Mouse (Mus musculus) ES-Bruce4 (cell line): ENCODE data around the gene Nkx2-3. TPM values are rescaled to one million over a fixed set of nuclear protein-coding genes. Genes with fewer than 3 reads are reported as not detected.

Experiments
- H3K27ac ChIP-seq: 2 replicates; pipeline ENCODE4 v1.5.1; 2012; ENCODE audit warnings: low read length, inconsistent platforms; ENCODE audit not compliant: insufficient read depth
- H3K27me3 ChIP-seq: 2 replicates; pipeline ENCODE4 v1.6.1; 2012; ENCODE audit warnings: mild to moderate bottlenecking, low read length, inconsistent platforms; ENCODE audit not compliant: control insufficient read depth, poor library complexity, insufficient read depth, severe bottlenecking
- H3K36me3 ChIP-seq: 2 replicates; pipeline ENCODE4 v1.6.1; 2012; ENCODE audit warnings: inconsistent platforms, mild to moderate bottlenecking, low read length, moderate library complexity; ENCODE audit not compliant: control insufficient read depth, poor library complexity, insufficient read depth, severe bottlenecking
- H3K4me1 ChIP-seq: one replicate; pipeline ENCODE4 v1.8.1; 2011; ENCODE audit warnings: low read length; ENCODE audit not compliant: control insufficient read depth, insufficient read depth
- H3K4me3 ChIP-seq: 2 replicates; pipeline ENCODE4 v1.5.1; 2011; ENCODE audit warnings: low read depth, mild to moderate bottlenecking, low read length
- H3K9ac ChIP-seq: 2 replicates; pipeline ENCODE4 v1.6.1; 2012; ENCODE audit warnings: low read depth, mild to moderate bottlenecking, inconsistent platforms; ENCODE audit not compliant: poor library complexity, severe bottlenecking
- H3K9me3 ChIP-seq: replicated peaks from 2 replicates; pipeline ENCODE4 v1.6.1; 2012; ENCODE audit warnings: mild to moderate bottlenecking, low read length, inconsistent platforms; ENCODE audit not compliant: control insufficient read depth, poor library complexity, insufficient read depth, severe bottlenecking
- CTCF ChIP-seq: IDR thresholded peaks from one replicate; pipeline ENCODE4 v1.8.1; 2011; ENCODE audit warnings: low read depth, low read length
- EP300 ChIP-seq: IDR thresholded peaks from 2 replicates; pipeline ENCODE4 v1.6.1; 2011; ENCODE audit warnings: low read depth, low read length; ENCODE audit not compliant: insufficient read depth
- POLR2A ChIP-seq: IDR thresholded peaks from one replicate; pipeline ENCODE4 v1.8.1; 2011; ENCODE audit warnings: low read length; ENCODE audit not compliant: insufficient read depth
- polyA plus RNA-seq: library from polyadenylated mRNA; stranded (reverse); fragments of >200 nt; gene quantifications from 2 replicates; pipeline ENCODE4 v1.2.4, GENCODE M21; 2011; ENCODE audit warnings: low read depth; ENCODE audit not compliant: missing spikeins, insufficient read depth, insufficient read length

The Nkx2-3 gene
- polyA plus RNA-seq, 1 experiment: not detected

DNA sequence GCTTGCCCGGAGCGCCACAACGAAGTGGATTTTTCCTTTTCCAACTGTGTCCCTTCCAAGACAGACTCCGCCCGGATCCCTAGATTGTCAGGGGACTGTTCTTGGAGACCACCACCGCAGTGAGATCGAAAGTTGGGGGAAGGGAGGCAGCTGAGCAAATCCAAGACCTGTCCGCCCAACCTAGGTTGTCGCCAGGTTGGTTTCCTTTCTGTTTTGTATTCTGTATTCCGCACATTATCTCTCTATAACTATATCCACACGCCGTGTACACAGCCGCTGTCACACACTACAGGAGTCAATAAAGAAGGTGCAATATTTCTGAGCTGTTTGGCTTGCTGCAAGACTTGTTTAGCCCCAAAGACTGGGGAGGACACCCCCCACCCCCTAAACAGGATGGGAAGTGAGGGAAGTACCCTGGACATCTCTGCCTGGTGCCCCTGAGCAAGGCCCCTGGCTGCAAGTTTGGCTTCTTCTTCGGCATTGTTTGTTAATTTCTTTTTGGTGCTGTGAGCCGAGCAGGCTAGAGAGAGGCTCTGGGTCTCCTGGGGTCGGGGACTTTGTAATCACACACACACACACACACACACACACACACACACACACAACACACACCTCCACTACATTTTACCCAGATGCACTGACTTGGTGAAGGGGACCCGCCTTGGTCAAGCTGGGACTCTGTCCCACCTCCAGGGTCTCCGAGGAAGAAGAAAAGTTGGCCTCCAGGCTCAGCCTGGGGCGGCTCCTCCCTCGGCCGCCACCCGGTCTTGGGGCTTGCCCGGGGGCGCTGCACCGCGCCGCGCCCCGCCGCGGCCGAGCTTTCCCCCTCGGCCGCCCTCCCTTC lies 3.7 kb downstream of the Nkx2-3 start:
- Histone ChIP-seq H3K4me1 (no peaks in the 10 kb centered on the region), H3K36me3 (no peaks in the 10 kb centered on the region), H3K9ac (no peak overlapping the region), H3K27me3 (peaks cover 38% of the 10 kb centered on the region), H3K9me3 (no peaks in the 10 kb centered on the region), H3K4me3 (peak overlapping the region; percentile 37; the same call in 1 of the 2 replicates), H3K27ac (no peak overlapping the region)
- TF ChIP-seq EP300 (no peak), CTCF (no peak), POLR2A (no peak)

DNA sequence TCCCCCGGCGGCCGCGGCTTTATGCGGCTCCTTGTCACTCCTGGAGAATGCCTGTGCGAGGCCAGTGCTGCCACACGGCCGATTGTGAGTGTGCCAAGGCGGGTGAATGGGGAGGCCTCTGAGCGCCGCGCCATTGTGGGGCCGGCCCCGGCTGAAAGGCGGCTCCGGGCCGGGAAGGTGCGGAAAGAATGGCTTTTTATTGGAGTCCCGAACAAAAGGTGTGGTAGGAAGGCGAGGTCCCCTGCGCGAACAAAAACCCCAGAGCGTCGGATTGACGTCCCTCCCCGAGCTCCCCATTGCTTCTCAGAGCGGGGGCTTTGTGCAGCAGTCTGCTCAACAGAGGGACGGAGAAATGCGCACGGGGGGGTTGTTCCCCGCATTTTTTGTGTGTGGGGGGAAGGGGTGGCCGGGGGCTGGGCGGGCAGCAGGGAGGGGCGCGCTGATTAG lies 4.3 kb downstream of the Nkx2-3 start:
- peaks cover 34% of the 10 kb centered on the region for H3K27me3 ChIP-seq
- H3K9ac ChIP-seq: no peak overlapping the region
- H3K27ac ChIP-seq: no peak overlapping the region
- H3K4me3 ChIP-seq: peak overlapping the region; percentile 37
- H3K9me3 ChIP-seq: no peaks in the 10 kb centered on the region
- TF ChIP-seq EP300 (0 out of 2 replicates have a peak, but pooled peaks have one; percentile 2), POLR2A (no peak)
- H3K36me3 ChIP-seq: no peaks in the 10 kb centered on the region
- no peaks in the 10 kb centered on the region for H3K4me1 ChIP-seq

DNA sequence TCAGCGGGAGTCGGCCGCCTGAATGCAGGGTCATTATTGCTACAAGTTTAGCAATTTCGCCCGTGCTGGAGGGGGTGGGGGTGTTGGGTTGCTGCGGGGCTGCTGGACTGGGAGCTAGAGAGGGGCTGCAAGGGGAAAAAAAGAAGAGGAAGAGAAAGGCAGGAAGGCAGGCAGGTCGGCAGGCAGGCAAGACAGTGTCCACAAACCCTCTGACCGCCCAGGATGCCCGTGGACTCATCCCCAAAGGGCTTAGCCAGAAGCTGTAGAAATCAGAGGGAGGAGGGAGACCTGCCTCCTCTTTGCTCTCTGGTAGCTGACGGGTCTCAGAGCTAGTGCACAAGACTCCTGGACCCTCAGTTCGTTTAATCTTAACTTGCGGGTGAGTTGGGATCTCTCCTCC lies 4.8 kb downstream of the Nkx2-3 start:
- H3K4me3 ChIP-seq: peak overlapping the region; percentile 24
- no peak overlapping the region for H3K27ac ChIP-seq
- H3K9ac ChIP-seq: no peak overlapping the region
- no peaks in the 10 kb centered on the region for H3K4me1 ChIP-seq
- no peaks in the 10 kb centered on the region for H3K9me3 ChIP-seq
- 0 out of 2 replicates have a peak, but pooled peaks have one; percentile 0 for TF ChIP-seq EP300
- TF ChIP-seq POLR2A: no peak
- no peak for TF ChIP-seq CTCF
- H3K36me3 ChIP-seq: no peaks in the 10 kb centered on the region
- peaks cover 34% of the 10 kb centered on the region for H3K27me3 ChIP-seq

DNA sequence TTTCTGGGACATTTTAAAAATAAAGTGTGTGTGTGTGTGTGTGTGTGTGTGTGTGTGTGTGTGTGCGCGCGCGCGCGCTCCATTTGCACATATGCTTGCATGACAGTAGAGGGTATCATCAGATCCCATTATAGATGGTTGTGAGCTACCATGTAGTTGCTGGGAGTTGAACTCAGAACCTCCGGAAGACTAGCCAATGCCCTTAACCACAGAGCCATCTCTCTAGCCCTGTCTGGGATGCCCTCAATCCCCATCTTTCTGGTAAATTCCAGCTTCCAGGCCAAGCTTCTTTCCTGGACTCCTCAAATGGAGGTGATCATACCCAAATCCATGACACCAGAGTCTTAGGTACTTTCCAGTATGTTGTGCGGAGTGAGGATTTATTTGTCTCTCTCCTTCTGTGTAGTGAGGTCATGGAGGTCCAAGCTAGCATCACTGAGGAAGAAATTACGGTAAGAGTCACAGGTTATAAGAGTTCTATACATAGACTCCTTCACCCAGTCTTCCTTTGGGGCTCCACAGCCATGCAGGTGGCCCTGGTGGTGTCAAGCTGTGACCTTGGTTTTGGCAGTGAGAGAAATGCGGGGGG lies 5.7 kb downstream of the Nkx2-3 start:
- no peaks in the 10 kb centered on the region for H3K4me1 ChIP-seq
- H3K4me3 ChIP-seq: no peak overlapping the region
- TF ChIP-seq POLR2A (no peak), EP300 (no peak), CTCF (no peak)

DNA sequence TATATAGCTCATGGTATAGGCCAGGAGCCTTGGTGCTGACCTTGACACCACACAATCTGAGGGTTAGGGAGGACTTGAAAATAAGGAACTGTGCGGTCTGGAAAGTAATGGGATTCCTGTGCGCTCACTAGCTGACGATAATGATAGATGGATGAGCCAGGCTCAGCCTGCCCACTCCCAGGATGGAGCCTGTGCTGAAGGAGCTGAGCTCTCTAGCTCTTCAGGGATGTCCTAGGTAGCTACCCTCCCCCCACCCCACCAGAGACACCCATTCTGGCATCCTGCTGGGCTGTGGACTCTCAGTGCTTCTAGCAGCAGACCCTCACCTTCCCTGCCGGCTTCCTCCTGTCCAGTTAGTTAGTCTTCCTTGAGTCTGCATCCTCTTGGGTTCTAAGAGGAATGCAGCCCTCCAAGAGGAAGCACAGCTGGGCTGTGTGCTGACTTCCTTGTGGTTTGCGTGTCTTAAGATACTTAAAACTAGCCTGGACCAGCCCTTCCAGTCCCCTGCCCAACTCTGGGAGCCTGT lies 6.4 kb downstream of the Nkx2-3 start:
- Histone ChIP-seq H3K27me3 (peaks cover 30% of the 10 kb centered on the region), H3K36me3 (no peaks in the 10 kb centered on the region), H3K9ac (no peak overlapping the region), H3K9me3 (no peaks in the 10 kb centered on the region), H3K4me1 (no peaks in the 10 kb centered on the region), H3K27ac (no peak overlapping the region), H3K4me3 (no peak overlapping the region)
- TF ChIP-seq POLR2A (no peak), EP300 (no peak), CTCF (no peak)

More for the DNA sequence above, 5.7 kb downstream of the Nkx2-3 start:
- H3K9me3 ChIP-seq: no peaks in the 10 kb centered on the region
- H3K36me3 ChIP-seq: no peaks in the 10 kb centered on the region
- H3K9ac ChIP-seq: no peak overlapping the region
- H3K27ac ChIP-seq: no peak overlapping the region
- peaks cover 34% of the 10 kb centered on the region for H3K27me3 ChIP-seq

DNA sequence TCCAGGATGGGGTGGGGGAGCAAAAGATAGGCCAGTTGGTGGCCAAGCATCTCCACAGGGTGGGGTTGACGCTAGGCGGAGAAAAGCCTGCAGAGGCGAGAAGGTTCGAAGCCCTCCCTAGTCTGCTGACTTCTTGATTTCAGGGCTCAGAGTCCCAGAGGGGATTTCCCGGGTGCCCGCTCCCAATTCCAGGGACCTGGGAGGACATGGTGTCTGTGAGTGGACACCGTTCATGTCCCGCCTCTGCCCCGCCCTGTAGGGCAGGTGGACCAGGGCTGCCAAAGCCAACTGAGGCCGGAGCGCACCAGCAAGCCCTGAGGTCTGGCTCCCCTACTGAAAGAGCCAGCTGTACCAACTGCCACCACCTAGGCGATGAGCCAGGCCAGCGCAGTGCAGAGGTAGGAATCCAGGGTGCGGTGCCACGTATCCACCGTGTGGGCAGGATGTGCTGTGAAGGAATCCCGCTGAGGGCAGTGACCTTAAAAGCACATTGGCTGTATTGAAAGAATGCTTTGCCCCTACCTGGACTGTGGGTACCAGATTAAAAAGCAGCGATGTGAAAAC lies 7.9 kb downstream of the Nkx2-3 start:
- TF ChIP-seq POLR2A (no peak), EP300 (no peak), CTCF (no peak)
- Histone ChIP-seq H3K27me3 (peaks cover 18% of the 10 kb centered on the region), H3K9ac (no peak overlapping the region), H3K36me3 (no peaks in the 10 kb centered on the region), H3K27ac (no peak overlapping the region), H3K4me3 (no peak overlapping the region), H3K9me3 (no peaks in the 10 kb centered on the region), H3K4me1 (no peaks in the 10 kb centered on the region)
